ENCODE assay signal across 8 mouse cellular contexts in genomic region chr1:74802795-74803656, GRCm38 (mm10). TPM values are rescaled to one million over a fixed set of nuclear protein-coding genes. Genes with fewer than 3 reads are reported as not detected.
A peak's percentile ranks its signal among the peaks of the same experiment; 100 is the strongest.
DNase-seq lines count a peak whose midpoint lies in the region; ATAC-seq lines count a peak whose summit lies in the region.

No protein-coding gene starts in this region.

- DNase-seq in R1 (ENCODE audit: low read depth, low spot score), result peak; percentile 90
- peak; percentile 67 for DNase-seq in cerebellum, adult 9-10 months
- peak; percentile 56 to 64 for DNase-seq in frontal cortex, postnatal 25 days (ENCODE audit: low spot score in 2 of 2)
- peak; percentile 73 for DNase-seq in hindbrain, embryonic 14.5 days (ENCODE audit: low spot score)
- DNase-seq in left cerebral cortex, postnatal 25 days (ENCODE audit: low spot score in 2 of 2), result peak; percentile 78 to 81
- DNase-seq in midbrain, embryonic 10.5 days (ENCODE audit: low spot score), result peak; percentile 81
- peak; percentile 82 for DNase-seq in right cerebral cortex, postnatal 25 days
- peak; percentile 62 to 76 for DNase-seq in urinary bladder, postnatal 36 days (ENCODE audit: low spot score in 2 of 2)

- 0 out of 2 replicates have a peak, but pooled peaks have one; percentile 44 for ATAC-seq in hindbrain, embryonic 14.5 days (ENCODE audit: low FRiP score)

- H3K27me3 ChIP-seq in hindbrain, embryonic 14.5 days (ENCODE audit: control insufficient read depth, insufficient read depth, low read length), result peaks cover 82% of the 10 kb centered on the region
- peaks cover 100% of the 10 kb centered on the region for H3K27me3 ChIP-seq in midbrain, embryonic 10.5 days (ENCODE audit: low read depth, poor library complexity, severe bottlenecking)

- no peaks in the 10 kb centered on the region for H3K36me3 ChIP-seq in hindbrain, embryonic 14.5 days (replicated peaks; ENCODE audit: control insufficient read depth, insufficient read depth)
- no peaks in the 10 kb centered on the region for H3K36me3 ChIP-seq in midbrain, embryonic 10.5 days

- H3K4me2 ChIP-seq in hindbrain, embryonic 14.5 days (replicated peaks), result peak overlapping the region; percentile 86

- H3K4me1 ChIP-seq in hindbrain, embryonic 14.5 days (replicated peaks; ENCODE audit: control insufficient read depth, insufficient read depth, low read length), result peaks cover 34% of the 10 kb centered on the region
- H3K4me1 ChIP-seq in midbrain, embryonic 10.5 days, result peaks cover 76% of the 10 kb centered on the region

- no peaks in the 10 kb centered on the region for H3K9me3 ChIP-seq in hindbrain, embryonic 14.5 days (ENCODE audit: control insufficient read depth, low read length)
- H3K9me3 ChIP-seq in midbrain, embryonic 10.5 days (replicated peaks), result no peaks in the 10 kb centered on the region

- intact Hi-C loops in left cerebral cortex, postnatal 25 days (cut with DNase I), result no loop called here

- peak overlapping the region; percentile 59 for H3K9ac ChIP-seq in hindbrain, embryonic 14.5 days

- no peak overlapping the region for H3K27ac ChIP-seq in hindbrain, embryonic 14.5 days
- H3K27ac ChIP-seq in midbrain, embryonic 10.5 days (replicated peaks), result peak overlapping the region; percentile 56; the same call in 1 of the 2 replicates

- peak overlapping the region; percentile 45 for H3K4me3 ChIP-seq in hindbrain, embryonic 14.5 days (replicated peaks; ENCODE audit: low read length)
- H3K4me3 ChIP-seq in midbrain, embryonic 10.5 days, result peak overlapping the region; percentile 60

- WGBS in hindbrain, embryonic 14.5 days, result 1% methylated on average over 57 of the region's 57 CpGs
- WGBS in midbrain, embryonic 10.5 days, result under 1% methylated on average over 57 of the region's 57 CpGs

RNA-seq across cellular contexts. Expression of gene Wnt10a, which starts 11.7 kb away (rescaled TPM):
- 0.13 and 0.21 TPM in 2 replicates for polyA plus RNA-seq in hindbrain, embryonic 14.5 days (2014; fragmentation: Nextera tagmentation; extraction: Ambion mirVana)
- 1 to 10 TPM; 6.6 to 9.4 TPM for total RNA-seq in left cerebral cortex, postnatal 25 days (2021)
- polyA plus RNA-seq in midbrain, embryonic 10.5 days (2016; fragmentation: Nextera tagmentation; extraction: Ambion mirVana), result 0.85 and 1.3 TPM in 2 replicates

RNA-seq across cellular contexts. Expression of gene Wnt6, which starts 31.3 kb away (rescaled TPM):
- polyA plus RNA-seq in hindbrain, embryonic 14.5 days (2014; fragmentation: Nextera tagmentation; extraction: Ambion mirVana), result 4.4 TPM in 2 replicates
- total RNA-seq in left cerebral cortex, postnatal 25 days (2021), result 1 to 10 TPM; 2.2 to 3.5 TPM
- polyA plus RNA-seq in midbrain, embryonic 10.5 days (2016; fragmentation: Nextera tagmentation; extraction: Ambion mirVana), result 8.7 and 11.0 TPM in 2 replicates

RNA-seq across cellular contexts. Expression of gene Cdk5r2, which starts 51.7 kb away (rescaled TPM):
- polyA plus RNA-seq in hindbrain, embryonic 14.5 days (2014; fragmentation: Nextera tagmentation; extraction: Ambion mirVana), result 23.3 and 27.4 TPM in 2 replicates
- 100 to 1,000 TPM; 441 to 447 TPM for total RNA-seq in left cerebral cortex, postnatal 25 days (2021)
- polyA plus RNA-seq in midbrain, embryonic 10.5 days (2016; fragmentation: Nextera tagmentation; extraction: Ambion mirVana), result 1.3 and 2.2 TPM in 2 replicates

RNA-seq across cellular contexts. Expression of gene Prkag3, which starts 54.0 kb away (rescaled TPM):
- polyA plus RNA-seq in hindbrain, embryonic 14.5 days (2014; fragmentation: Nextera tagmentation; extraction: Ambion mirVana), result not detected in 2 replicates
- total RNA-seq in left cerebral cortex, postnatal 25 days (2021), result not detected
- not detected in 2 replicates for polyA plus RNA-seq in midbrain, embryonic 10.5 days (2016; fragmentation: Nextera tagmentation; extraction: Ambion mirVana)
